Mouse (Mus musculus) forebrain, embryonic 11.5 days (tissue): ENCODE data around the gene Uggt1. TPM values are rescaled to one million over a fixed set of nuclear protein-coding genes. Genes with fewer than 3 reads are reported as not detected.

Experiments used
- ATAC-seq: fragments of 200-750 bp; cut with Nextera tagmentation; replicated peaks from 2 replicates; pipeline ENCODE4 v1.8.0; 2017; ENCODE audit warnings: moderate TSS enrichment; ENCODE audit not compliant: low FRiP score
- DNase-seq: peaks from one replicate; pipeline ENCODE4 v3.0.0-alpha.2; 2017; ENCODE audit warnings: low spot score
- H3K27ac ChIP-seq: fragments of 300-500 bp; sonication (generic); 2 replicates; pipeline ENCODE4 v1.5.1; 2014; ENCODE audit warnings: low read depth, low read length
- H3K27me3 ChIP-seq: fragments of 300-500 bp; sonication (generic); 2 replicates; pipeline ENCODE4 v1.6.1; 2014; ENCODE audit warnings: mild to moderate bottlenecking, low read length, mixed read lengths; ENCODE audit not compliant: control insufficient read depth, insufficient read depth
- H3K36me3 ChIP-seq: fragments of 300-500 bp; sonication (generic); 2 replicates; pipeline ENCODE4 v1.6.1; 2014; ENCODE audit warnings: mild to moderate bottlenecking, low read length, moderate library complexity, mixed read lengths; ENCODE audit not compliant: control insufficient read depth, insufficient read depth
- H3K4me1 ChIP-seq: fragments of 300-500 bp; sonication (generic); replicated peaks from 2 replicates; pipeline ENCODE4 v1.6.1; 2014; ENCODE audit warnings: low read length, mixed read lengths; ENCODE audit not compliant: control insufficient read depth, insufficient read depth
- H3K4me2 ChIP-seq: fragments of 300-500 bp; sonication (generic); 2 replicates; pipeline ENCODE4 v1.6.1; 2014; ENCODE audit warnings: low read depth, mild to moderate bottlenecking, low read length, moderate library complexity, mixed read lengths; ENCODE audit not compliant: severe bottlenecking
- H3K4me3 ChIP-seq: fragments of 300-500 bp; sonication (generic); 2 replicates; pipeline ENCODE4 v1.5.1; 2014; ENCODE audit warnings: low read depth, low read length
- H3K9ac ChIP-seq: fragments of 300-500 bp; sonication (generic); 2 replicates; pipeline ENCODE4 v1.6.1; 2014; ENCODE audit warnings: low read length
- H3K9me3 ChIP-seq: fragments of 300-500 bp; sonication (generic); 2 replicates; pipeline ENCODE4 v1.6.1; 2016; ENCODE audit warnings: low read length, mixed read lengths; ENCODE audit not compliant: control insufficient read depth
- WGBS: fragments of 180-500 bp; shearing (Covaris S2); extraction: QIAGEN DNeasy Blood & Tissue Kit; methylation state at CpG from one replicate; pipeline ENCODE4 v1.1.7; 2014; 5-methylcytosine and 5-hydroxymethylcytosine counted together
- polyA plus RNA-seq: library from polyadenylated mRNA; unstranded; fragments of >200 nt; fragmentation: Nextera tagmentation; extraction: Ambion mirVana; gene quantifications from 2 replicates; pipeline ENCODE4 v1.2.1, GENCODE M21; 2014

Uggt1 gene
- polyA plus RNA-seq, 1 experiment from 2014 or later, result 72.8 TPM

GRCm38 (mm10) chr1:36233218-36233617 is 11.3 kb downstream of the Uggt1 start:
- no peaks in the 10 kb centered on the region for H3K27me3 ChIP-seq
- no peaks in the 10 kb centered on the region for H3K4me1 ChIP-seq
- no peak for DNase-seq
- no peak overlapping the region for H3K9ac ChIP-seq
- no peaks in the 10 kb centered on the region for H3K9me3 ChIP-seq
- no peak for ATAC-seq
- H3K4me2 ChIP-seq, result no peak overlapping the region
- H3K27ac ChIP-seq, result no peak overlapping the region
- WGBS, result 93% methylated on average over 6 of the region's 6 CpGs
- H3K4me3 ChIP-seq, result no peak overlapping the region
- H3K36me3 ChIP-seq, result no peaks in the 10 kb centered on the region; the same call in 1 of the 2 replicates

GRCm38 (mm10) chr1:36230919-36231705 is 13.4 kb downstream of the Uggt1 start:
- no peaks in the 10 kb centered on the region; the same call in 1 of the 2 replicates for H3K36me3 ChIP-seq
- H3K4me1 ChIP-seq, result no peaks in the 10 kb centered on the region
- no peaks in the 10 kb centered on the region for H3K27me3 ChIP-seq
- H3K9me3 ChIP-seq, result no peaks in the 10 kb centered on the region
- no peak overlapping the region for H3K9ac ChIP-seq
- no peak overlapping the region for H3K4me3 ChIP-seq
- no peak for DNase-seq
- H3K27ac ChIP-seq, result no peak overlapping the region
- no peak for ATAC-seq
- H3K4me2 ChIP-seq, result no peak overlapping the region
- 89% methylated on average over 7 of the region's 7 CpGs for WGBS

- DNase-seq (no peak), ATAC-seq (no peak)
- no peak overlapping the region for H3K4me3 ChIP-seq
- WGBS, result 87% methylated on average over 9 of the region's 9 CpGs
- peaks cover 4% of the 10 kb centered on the region; the same call in 1 of the 2 replicates for H3K36me3 ChIP-seq
- H3K9me3 ChIP-seq, result no peaks in the 10 kb centered on the region
- H3K4me2 ChIP-seq, result no peak overlapping the region
- no peak overlapping the region for H3K9ac ChIP-seq
- H3K4me1 ChIP-seq, result no peaks in the 10 kb centered on the region
- no peaks in the 10 kb centered on the region for H3K27me3 ChIP-seq
- no peak overlapping the region for H3K27ac ChIP-seq
These were observed 16.1 kb downstream of the Uggt1 start for GRCm38 (mm10) chr1:36228461-36228860.

GRCm38 (mm10) chr1:36224648-36225047 is 19.9 kb downstream of the Uggt1 start:
- DNase-seq (no peak), ATAC-seq (no peak)
- no peaks in the 10 kb centered on the region for H3K9me3 ChIP-seq
- peaks cover 4% of the 10 kb centered on the region; the same call in 1 of the 2 replicates for H3K36me3 ChIP-seq
- H3K9ac ChIP-seq, result no peak overlapping the region
- H3K4me1 ChIP-seq, result no peaks in the 10 kb centered on the region
- H3K4me3 ChIP-seq, result no peak overlapping the region
- no peak overlapping the region for H3K27ac ChIP-seq
- no peaks in the 10 kb centered on the region for H3K27me3 ChIP-seq
- no peak overlapping the region for H3K4me2 ChIP-seq
- WGBS, result 84% methylated on average over 3 of the region's 3 CpGs

GRCm38 (mm10) chr1:36214324-36214723 is 30.2 kb downstream of the Uggt1 start:
- no peak for ATAC-seq
- H3K4me1 ChIP-seq, result no peaks in the 10 kb centered on the region
- H3K9ac ChIP-seq, result no peak overlapping the region
- no peaks in the 10 kb centered on the region for H3K27me3 ChIP-seq
- no peak overlapping the region for H3K4me3 ChIP-seq
- DNase-seq, result no peak
- H3K27ac ChIP-seq, result no peak overlapping the region
- 81% methylated on average over 4 of the region's 4 CpGs for WGBS
- H3K9me3 ChIP-seq, result no peaks in the 10 kb centered on the region
- H3K36me3 ChIP-seq, result no peaks in the 10 kb centered on the region; the same call in 1 of the 2 replicates
- no peak overlapping the region for H3K4me2 ChIP-seq

- WGBS, result 93% methylated on average over 12 of the region's 12 CpGs
- H3K27ac ChIP-seq, result no peak overlapping the region
- ATAC-seq (no peak), DNase-seq (no peak)
- H3K4me1 ChIP-seq, result no peaks in the 10 kb centered on the region
- no peak overlapping the region for H3K4me2 ChIP-seq
- no peaks in the 10 kb centered on the region for H3K9me3 ChIP-seq
- no peak overlapping the region for H3K9ac ChIP-seq
- no peaks in the 10 kb centered on the region for H3K27me3 ChIP-seq
- H3K4me3 ChIP-seq, result no peak overlapping the region
- no peaks in the 10 kb centered on the region; the same call in 1 of the 2 replicates for H3K36me3 ChIP-seq
These were observed 42.8 kb downstream of the Uggt1 start for GRCm38 (mm10) chr1:36201739-36202138.

GRCm38 (mm10) chr1:36194482-36194881 is 50.0 kb downstream of the Uggt1 start:
- no peaks in the 10 kb centered on the region for H3K27me3 ChIP-seq
- no peaks in the 10 kb centered on the region for H3K4me1 ChIP-seq
- H3K4me3 ChIP-seq, result no peak overlapping the region
- 98% methylated on average over 3 of the region's 3 CpGs for WGBS
- ATAC-seq, result no peak
- H3K9me3 ChIP-seq, result no peaks in the 10 kb centered on the region
- H3K9ac ChIP-seq, result no peak overlapping the region
- no peak overlapping the region for H3K27ac ChIP-seq
- no peak for DNase-seq
- no peak overlapping the region for H3K4me2 ChIP-seq
- H3K36me3 ChIP-seq, result peaks cover 13% of the 10 kb centered on the region; the same call in 1 of the 2 replicates

GRCm38 (mm10) chr1:36191966-36192365 is 52.6 kb downstream of the Uggt1 start:
- Histone ChIP-seq H3K4me2 (no peak overlapping the region), H3K9ac (no peak overlapping the region), H3K9me3 (no peaks in the 10 kb centered on the region), H3K4me1 (no peaks in the 10 kb centered on the region), H3K4me3 (no peak overlapping the region), H3K36me3 (peaks cover 13% of the 10 kb centered on the region; the same call in 1 of the 2 replicates), H3K27ac (no peak overlapping the region), H3K27me3 (no peaks in the 10 kb centered on the region)
- DNase-seq (no peak), ATAC-seq (no peak)
- 94% methylated on average over 11 of the region's 11 CpGs for WGBS

- no peaks in the 10 kb centered on the region for H3K27me3 ChIP-seq
- no peak overlapping the region for H3K9ac ChIP-seq
- DNase-seq, result no peak
- no peak for ATAC-seq
- H3K36me3 ChIP-seq, result peaks cover 4% of the 10 kb centered on the region; the same call in 1 of the 2 replicates
- no peak overlapping the region for H3K4me2 ChIP-seq
- H3K4me1 ChIP-seq, result no peaks in the 10 kb centered on the region
- no peak overlapping the region for H3K4me3 ChIP-seq
- no peak overlapping the region for H3K27ac ChIP-seq
- 91% methylated on average over 5 of the region's 5 CpGs for WGBS
- H3K9me3 ChIP-seq, result no peaks in the 10 kb centered on the region
These were observed 64.5 kb downstream of the Uggt1 start for GRCm38 (mm10) chr1:36180038-36180437.
